ENCODE assay signal across 9 mouse cellular contexts in genomic region chr16:9993255-9994040, GRCm38 (mm10). TPM values are rescaled to one million over a fixed set of nuclear protein-coding genes. Genes with fewer than 3 reads are reported as not detected.
A peak's percentile ranks its signal among the peaks of the same experiment; 100 is the strongest.
DNase-seq lines count a peak whose midpoint lies in the region; ATAC-seq and TF ChIP-seq lines count a peak whose summit lies in the region.
"Had no signal": no experiment of that assay in that cellular context is flagged by ENCODE, and none has a peak within 500 bp of the region (broad histone marks: within the 10 kb centered on the region; RNA-seq: fewer than 3 reads in every experiment).

No protein-coding gene starts in this region.

- no peaks in the 10 kb centered on the region for H3K9me3 ChIP-seq in heart, embryonic 10.5 days
- H3K9me3 ChIP-seq in heart, embryonic 13.5 days, result no peaks in the 10 kb centered on the region
- no peaks in the 10 kb centered on the region for H3K9me3 ChIP-seq in liver, embryonic 13.5 days (replicated peaks)
- H3K9me3 ChIP-seq in neural tube, embryonic 14.5 days (ENCODE audit: control insufficient read depth, low read length), result no peaks in the 10 kb centered on the region
- H3K9me3 ChIP-seq: megakaryocyte, embryonic 14.5 days had no signal

- H3K4me2 ChIP-seq in heart, embryonic 13.5 days, result peak overlapping the region; percentile 81
- peak overlapping the region; percentile 50 for H3K4me2 ChIP-seq in liver, embryonic 13.5 days
- peak overlapping the region; percentile 74 for H3K4me2 ChIP-seq in neural tube, embryonic 14.5 days (ENCODE audit: low read depth, low read length)

- peaks cover 39% of the 10 kb centered on the region for H3K4me1 ChIP-seq in heart, embryonic 10.5 days
- no peaks in the 10 kb centered on the region; the same call in none of the 2 replicates for H3K4me1 ChIP-seq in cortical plate, adult 2 months (ENCODE audit: control insufficient read depth, insufficient read depth, low read length)
- peaks cover 35% of the 10 kb centered on the region for H3K4me1 ChIP-seq in heart, embryonic 13.5 days
- no peaks in the 10 kb centered on the region for H3K4me1 ChIP-seq in liver, embryonic 13.5 days (replicated peaks)
- peaks cover 7% of the 10 kb centered on the region for H3K4me1 ChIP-seq in neural tube, embryonic 14.5 days (ENCODE audit: control insufficient read depth, insufficient read depth, low read length)

- ATAC-seq in heart, embryonic 13.5 days (ENCODE audit: extremely low read depth, insufficient number of reproducible peaks, low FRiP score, low TSS enrichment), result no peak
- ATAC-seq in liver, embryonic 13.5 days (ENCODE audit: low read depth), result no peak
- peak; percentile 75 for ATAC-seq in neural tube, embryonic 14.5 days (ENCODE audit: low read depth)

- H3K9ac ChIP-seq in heart, embryonic 13.5 days, result peak overlapping the region; percentile 55
- H3K9ac ChIP-seq in liver, embryonic 13.5 days, result no peak overlapping the region
- peak overlapping the region; percentile 62 for H3K9ac ChIP-seq in neural tube, embryonic 14.5 days (replicated peaks; ENCODE audit: low read depth, low read length)

- WGBS in heart, embryonic 10.5 days, result 1% methylated on average over 39 of the region's 39 CpGs
- 3% methylated on average over 39 of the region's 39 CpGs for WGBS in heart, embryonic 13.5 days
- WGBS in liver, embryonic 13.5 days (ENCODE audit: insufficient replicate concordance), result 3% methylated on average over 39 of the region's 39 CpGs
- 2% methylated on average over 39 of the region's 39 CpGs for WGBS in neural tube, embryonic 14.5 days

- peak; percentile 80 for TF ChIP-seq CTCF in cortical plate, adult 2 months (IDR thresholded peaks at IDR 0.05; ENCODE audit: extremely low read depth, insufficient read depth, low read length)

- peak; percentile 33; the same call in 1 of the 2 replicates for TF ChIP-seq POLR2A in cortical plate, adult 2 months (IDR thresholded peaks at IDR 0.05; ENCODE audit: extremely low read depth, insufficient read depth, low read length)

- H3K27me3 ChIP-seq in heart, embryonic 10.5 days (ENCODE audit: insufficient read depth, poor library complexity, severe bottlenecking), result peaks cover 73% of the 10 kb centered on the region
- H3K27me3 ChIP-seq in heart, embryonic 13.5 days (replicated peaks), result peaks cover 85% of the 10 kb centered on the region
- peaks cover 66% of the 10 kb centered on the region for H3K27me3 ChIP-seq in liver, embryonic 13.5 days
- H3K27me3 ChIP-seq in neural tube, embryonic 14.5 days (ENCODE audit: control insufficient read depth, insufficient read depth, low read length), result peaks cover 23% of the 10 kb centered on the region

- peak; percentile 82 for DNase-seq in heart, embryonic 10.5 days (ENCODE audit: low spot score)
- no peak for DNase-seq in heart, postnatal 25 days (ENCODE audit: low spot score)
- peak; percentile 41 to 47 for DNase-seq in kidney, postnatal 25 days
- DNase-seq in liver, embryonic 13.5 days, result no peak
- DNase-seq in thymus, postnatal 0 days (ENCODE audit: low spot score), result no peak

- no peaks in the 10 kb centered on the region for H3K36me3 ChIP-seq in heart, embryonic 10.5 days
- H3K36me3 ChIP-seq in heart, embryonic 13.5 days, result no peaks in the 10 kb centered on the region
- H3K36me3 ChIP-seq in liver, embryonic 13.5 days, result no peaks in the 10 kb centered on the region
- no peaks in the 10 kb centered on the region for H3K36me3 ChIP-seq in neural tube, embryonic 14.5 days (ENCODE audit: control insufficient read depth, insufficient read depth, low read length)

- peak overlapping the region; percentile 62 for H3K4me3 ChIP-seq in heart, embryonic 10.5 days
- H3K4me3 ChIP-seq in cortical plate, adult 2 months (ENCODE audit: insufficient read depth, low read length), result peak overlapping the region; percentile 79
- H3K4me3 ChIP-seq in heart, embryonic 13.5 days, result peak overlapping the region; percentile 49
- peak overlapping the region; percentile 14; the same call in 1 of the 2 replicates for H3K4me3 ChIP-seq in liver, embryonic 13.5 days (replicated peaks)
- peak overlapping the region; percentile 51 for H3K4me3 ChIP-seq in neural tube, embryonic 14.5 days (ENCODE audit: low read depth, low read length)
- H3K4me3 ChIP-seq: megakaryocyte, embryonic 14.5 days had no signal

- no peak overlapping the region for H3K27ac ChIP-seq in heart, embryonic 10.5 days
- peak overlapping the region; percentile 81 for H3K27ac ChIP-seq in cortical plate, adult 2 months (ENCODE audit: insufficient read depth, low read length)
- no peak overlapping the region for H3K27ac ChIP-seq in heart, embryonic 13.5 days (replicated peaks)
- no peak overlapping the region for H3K27ac ChIP-seq in liver, embryonic 13.5 days
- H3K27ac ChIP-seq in neural tube, embryonic 14.5 days (ENCODE audit: low read depth, low read length), result peak overlapping the region; percentile 64

- intact Hi-C loops in heart, postnatal 25 days (cut with DNase I), result loop anchor here (1.0 to 2.0 kb wide), 2 partner anchors 984 to 1111 kb away; no protein-coding TSS in a partner anchor

RNA-seq across cellular contexts. Expression of gene Grin2a, which starts 1.9 kb away (rescaled TPM):
- 0.69 and 0.72 TPM in 2 replicates for polyA plus RNA-seq in heart, embryonic 10.5 days (2016; fragmentation: Nextera tagmentation; extraction: Ambion mirVana)
- under 1 TPM; 0.05 to 0.08 TPM for total RNA-seq in heart, postnatal 25 days (2021)
- polyA plus RNA-seq in cortical plate, adult 2 months (2012; rRNA removed), result 39.1 and 43.5 TPM in 2 replicates
- polyA plus RNA-seq in heart, embryonic 13.5 days (2015; fragmentation: Nextera tagmentation; extraction: Ambion mirVana), result 0.55 and 0.90 TPM in 2 replicates
- polyA plus RNA-seq in liver, embryonic 13.5 days (2015; fragmentation: Nextera tagmentation; extraction: Ambion mirVana), result 0.01 TPM in 2 replicates
- polyA plus RNA-seq in neural tube, embryonic 14.5 days (2014; fragmentation: Nextera tagmentation; extraction: Ambion mirVana), result 8.2 and 11.0 TPM in 2 replicates
- polyA plus RNA-seq in thymus, postnatal 0 days (2015; fragmentation: Nextera tagmentation; extraction: Ambion mirVana), result not detected in 2 replicates

Comparison
In these comparisons a context has a peak if more than half of its experiments do, and no peak if none do; other contexts are left out.
1. DNase-seq: peak in heart, embryonic 10.5 days (single experiment) and kidney, postnatal 25 days (2 of 2); none in heart, postnatal 25 days (single experiment), liver, embryonic 13.5 days (single experiment) and thymus, postnatal 0 days (single experiment).
2. H3K27ac ChIP-seq: peak in cortical plate, adult 2 months (single experiment) and neural tube, embryonic 14.5 days (single experiment); none in heart, embryonic 10.5 days (single experiment), heart, embryonic 13.5 days (single experiment) and liver, embryonic 13.5 days (single experiment).
3. H3K4me3 ChIP-seq: peak in every context shown above with its lines; median percentile 79 in cortical plate, adult 2 months; 62 in heart, embryonic 10.5 days; 51 in neural tube, embryonic 14.5 days; 49 in heart, embryonic 13.5 days; 14 in liver, embryonic 13.5 days.
4. Peak in every context shown above with its lines, with median percentiles within 50 percentile points of each other: H3K4me2 ChIP-seq.